Mouse (Mus musculus) layer of hippocampus, adult 2 months (tissue): Measurements from ENCODE around the gene Ptpn11. TPM values are rescaled to one million over a fixed set of nuclear protein-coding genes. Genes with fewer than 3 reads are reported as not detected.

Experiments
- DNase-seq, 2 experiments: peaks; one replicate each; pipeline ENCODE4 v3.0.0; 2022; ENCODE audit warnings: low spot score in 2 of 2
- H3K27ac ChIP-seq: fragments of 200-600 bp; 2 replicates; pipeline ENCODE4 v1.8.1; 2022
- H3K4me3 ChIP-seq: fragments of 200-600 bp; 2 replicates; pipeline ENCODE4 v1.8.1; 2022; ENCODE audit warnings: mild to moderate bottlenecking
- CTCF ChIP-seq: fragments of 200-600 bp; conservative IDR thresholded peaks from 2 replicates; pipeline ENCODE4 v1.8.1; 2022; ENCODE audit warnings: antibody characterized with exemption, mild to moderate bottlenecking, moderate library complexity
- total RNA-seq, 2 experiments: library from RNA; stranded (reverse); gene quantifications; 2 replicates each; pipeline ENCODE4 v1.2.3; 2021

Gene Ptpn11
- total RNA-seq, 2 experiments from 2014 or later: 94.9 to 97.9 TPM

GRCm38 (mm10) chr5:121125563-121125962 is 65.6 kb downstream of the Ptpn11 start:
- no peak for DNase-seq

GRCm38 (mm10) chr5:121124208-121125185 is 66.7 kb downstream of the Ptpn11 start:
- TF ChIP-seq CTCF: no peak
- no peak for DNase-seq
- peak overlapping the region; percentile 83 for H3K27ac ChIP-seq
- no peak overlapping the region for H3K4me3 ChIP-seq

More at GRCm38 (mm10) chr5:121125563-121125962, 65.6 kb downstream of the Ptpn11 start:
- peak overlapping the region; percentile 46 for H3K27ac ChIP-seq
- TF ChIP-seq CTCF: no peak
- no peak overlapping the region for H3K4me3 ChIP-seq

- peak in 1 of 2 experiments; percentile 43 for DNase-seq
- peak overlapping the region; percentile 83 for H3K27ac ChIP-seq
- no peak overlapping the region for H3K4me3 ChIP-seq
- TF ChIP-seq CTCF: no peak
These were observed 67.8 kb downstream of the Ptpn11 start for GRCm38 (mm10) chr5:121123399-121123798.

GRCm38 (mm10) chr5:121122577-121122976 is 68.6 kb downstream of the Ptpn11 start:
- Histone ChIP-seq H3K27ac (peak overlapping the region; percentile 5; the same call in 1 of the 2 replicates), H3K4me3 (no peak overlapping the region)
- TF ChIP-seq CTCF: no peak
- no peak for DNase-seq

GRCm38 (mm10) chr5:121122036-121122435 is 69.2 kb downstream of the Ptpn11 start:
- TF ChIP-seq CTCF: 0 out of 2 replicates have a peak, but pooled peaks have one; percentile 27
- DNase-seq: no peak
- H3K4me3 ChIP-seq: no peak overlapping the region
- peak overlapping the region; percentile 5; the same call in 1 of the 2 replicates for H3K27ac ChIP-seq

- no peak overlapping the region for H3K4me3 ChIP-seq
- TF ChIP-seq CTCF: no peak
- peak; percentile 31 to 53 for DNase-seq
- H3K27ac ChIP-seq: peak overlapping the region; percentile 82
These were observed 71.7 kb downstream of the Ptpn11 start for GRCm38 (mm10) chr5:121119331-121120034.

GRCm38 (mm10) chr5:121118345-121118744 is 72.9 kb downstream of the Ptpn11 start:
- Histone ChIP-seq H3K27ac (peak overlapping the region; percentile 82), H3K4me3 (no peak overlapping the region)
- DNase-seq: no peak
- TF ChIP-seq CTCF: no peak

GRCm38 (mm10) chr5:121116941-121117340 is 74.3 kb downstream of the Ptpn11 start:
- Histone ChIP-seq H3K27ac (peak overlapping the region; percentile 95), H3K4me3 (no peak overlapping the region)
- no peak for TF ChIP-seq CTCF
- no peak for DNase-seq

GRCm38 (mm10) chr5:121115391-121116157 is 75.6 kb downstream of the Ptpn11 start:
- no peak for TF ChIP-seq CTCF
- DNase-seq: peak; percentile 71 to 87
- no peak overlapping the region for H3K4me3 ChIP-seq
- peak overlapping the region; percentile 95 for H3K27ac ChIP-seq

GRCm38 (mm10) chr5:121114151-121114550 is 77.0 kb downstream of the Ptpn11 start:
- peak in 1 of 2 experiments; percentile 54 for DNase-seq
- Histone ChIP-seq H3K27ac (peak overlapping the region; percentile 95), H3K4me3 (no peak overlapping the region)
- TF ChIP-seq CTCF: no peak

- TF ChIP-seq CTCF: peak; percentile 67
- H3K27ac ChIP-seq: peak overlapping the region; percentile 84
- no peak for DNase-seq
- H3K4me3 ChIP-seq: no peak overlapping the region
These were observed 78.8 kb downstream of the Ptpn11 start for GRCm38 (mm10) chr5:121112390-121112789.
